Mouse (Mus musculus): ENCODE measurements around the gene Rcan3. TPM values are rescaled to one million over a fixed set of nuclear protein-coding genes. Genes with fewer than 3 reads are reported as not detected.

The Rcan3 gene
- polyA plus RNA-seq, 1 experiment from 2014 or later: 10.4 TPM

- Histone ChIP-seq H3K9me3 (no peaks in the 10 kb centered on the region), H3K27ac (no peak overlapping the region), H3K27me3 (ENCODE audit: poor library complexity, severe bottlenecking) (peaks cover 14% of the 10 kb centered on the region), H3K4me3 (no peak overlapping the region), H3K36me3 (replicated peaks) (no peaks in the 10 kb centered on the region), H3K4me1 (peaks cover 21% of the 10 kb centered on the region)
- no peak for DNase-seq (ENCODE audit: extremely low spot score, low spot score)
- WGBS: 61% methylated on average over 8 of the region's 8 CpGs
These were observed 52.3 kb downstream of the Rcan3 start for GRCm38 (mm10) chr4:135381355-135381754.

GRCm38 (mm10) chr4:135377241-135377640 lies 56.4 kb downstream of the Rcan3 start:
- H3K4me1 ChIP-seq: peaks cover 9% of the 10 kb centered on the region
- WGBS: 89% methylated on average over 11 of the region's 11 CpGs
- H3K9me3 ChIP-seq: peaks cover 5% of the 10 kb centered on the region; the same call in 1 of the 2 replicates
- no peak overlapping the region for H3K4me3 ChIP-seq
- no peaks in the 10 kb centered on the region for H3K27me3 ChIP-seq (ENCODE audit: poor library complexity, severe bottlenecking)
- no peak overlapping the region for H3K27ac ChIP-seq
- H3K36me3 ChIP-seq (replicated peaks): no peaks in the 10 kb centered on the region
- DNase-seq (ENCODE audit: extremely low spot score, low spot score): no peak

DNA sequence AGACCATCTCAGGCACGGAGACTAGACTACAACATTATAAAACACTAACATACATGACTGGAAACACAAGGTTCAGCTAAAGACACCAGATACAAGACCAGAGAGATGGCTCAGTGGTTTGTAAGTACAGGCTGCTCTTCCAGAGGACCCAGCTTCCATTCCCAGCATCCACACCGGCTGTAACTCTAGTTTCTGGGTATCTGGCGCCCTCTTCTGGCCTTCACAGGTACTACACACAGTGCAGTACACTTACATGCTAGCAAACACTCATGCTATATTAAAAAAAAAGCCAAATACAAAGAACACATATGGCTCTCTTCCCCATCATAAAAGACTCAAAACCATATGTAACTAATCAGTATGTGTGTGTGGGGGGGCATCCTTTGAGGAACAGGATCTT lies 58.2 kb downstream of the Rcan3 start:
- Histone ChIP-seq H3K4me1 (no peaks in the 10 kb centered on the region), H3K4me3 (no peak overlapping the region), H3K36me3 (replicated peaks) (no peaks in the 10 kb centered on the region), H3K27ac (no peak overlapping the region), H3K27me3 (ENCODE audit: poor library complexity, severe bottlenecking) (no peaks in the 10 kb centered on the region), H3K9me3 (peaks cover 5% of the 10 kb centered on the region; the same call in 1 of the 2 replicates)
- 55% methylated on average over 3 of the region's 3 CpGs for WGBS
- DNase-seq (ENCODE audit: extremely low spot score, low spot score): no peak

DNA sequence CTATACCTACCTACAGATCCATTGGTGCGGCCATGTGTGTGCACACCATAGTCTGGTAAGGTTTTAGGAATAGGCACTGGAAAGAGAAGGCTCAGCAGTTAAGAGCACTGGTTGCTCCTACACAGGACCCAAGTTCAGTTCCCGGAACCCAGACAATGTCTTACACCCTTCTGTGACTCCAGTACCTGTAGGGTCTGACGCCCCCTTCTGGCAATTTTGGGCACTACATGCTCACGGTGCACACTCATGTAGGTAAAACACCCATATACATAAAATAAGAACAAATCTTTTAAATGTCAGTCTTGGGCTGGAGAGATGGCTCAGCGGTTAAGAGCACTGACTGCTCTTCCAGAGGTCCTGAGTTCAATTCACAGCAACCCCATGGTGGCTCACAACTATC lies 60.4 kb downstream of the Rcan3 start:
- WGBS: 83% methylated on average over 5 of the region's 5 CpGs
- H3K27me3 ChIP-seq (ENCODE audit: poor library complexity, severe bottlenecking): no peaks in the 10 kb centered on the region
- no peak overlapping the region for H3K27ac ChIP-seq
- no peaks in the 10 kb centered on the region for H3K36me3 ChIP-seq (replicated peaks)
- H3K4me3 ChIP-seq: no peak overlapping the region
- no peak for DNase-seq (ENCODE audit: extremely low spot score, low spot score)
- H3K4me1 ChIP-seq: no peaks in the 10 kb centered on the region
- peaks cover 5% of the 10 kb centered on the region; the same call in 1 of the 2 replicates for H3K9me3 ChIP-seq

DNA sequence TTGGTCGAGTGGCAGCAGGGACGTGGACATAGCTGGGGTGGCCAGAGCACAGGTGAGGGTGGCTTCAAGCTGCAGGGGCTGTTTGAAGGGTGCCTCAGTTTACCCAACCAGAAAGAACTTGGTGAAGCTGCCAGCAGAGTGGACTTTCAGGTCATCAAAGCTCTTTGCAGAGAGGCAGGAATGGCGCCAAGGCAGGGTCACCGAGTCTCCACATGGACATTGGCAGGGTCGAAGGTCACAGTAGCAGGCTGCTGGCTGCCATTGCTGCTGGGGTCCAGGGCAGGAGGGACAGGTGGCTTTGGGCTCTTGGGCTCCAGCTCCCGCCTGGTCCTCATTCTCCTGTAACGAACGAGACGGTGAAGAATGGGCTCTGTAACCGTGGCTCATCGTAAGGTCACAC lies 63.3 kb downstream of the Rcan3 start:
- no peak overlapping the region for H3K27ac ChIP-seq

DNA sequence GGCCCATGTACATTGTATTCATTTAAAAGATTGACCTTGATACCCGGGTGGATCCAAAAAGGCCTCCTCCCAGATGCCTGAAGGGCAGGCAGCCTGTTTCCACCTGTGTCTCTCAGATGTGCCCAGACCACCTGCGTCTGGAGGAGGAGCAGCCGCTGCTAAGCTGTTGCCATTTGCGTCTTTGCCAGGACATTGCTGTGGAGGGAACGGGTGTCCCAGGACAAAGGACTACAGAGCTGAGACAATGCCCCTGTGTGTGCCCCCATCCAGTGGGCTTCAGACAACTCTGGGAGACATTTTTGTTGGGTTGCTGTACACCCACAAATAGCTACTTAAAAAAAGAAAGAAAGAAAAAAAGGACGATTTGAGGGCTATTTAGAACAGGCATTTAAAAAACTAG lies 70.8 kb downstream of the Rcan3 start:
- Histone ChIP-seq H3K27ac (no peak overlapping the region), H3K4me1 (peaks cover 5% of the 10 kb centered on the region), H3K36me3 (replicated peaks) (no peaks in the 10 kb centered on the region), H3K27me3 (ENCODE audit: poor library complexity, severe bottlenecking) (no peaks in the 10 kb centered on the region), H3K4me3 (no peak overlapping the region), H3K9me3 (no peaks in the 10 kb centered on the region)
- no peak for DNase-seq (ENCODE audit: extremely low spot score, low spot score)
- WGBS: 32% methylated on average over 6 of the region's 6 CpGs

More for the DNA sequence above, 63.3 kb downstream of the Rcan3 start:
- 73% methylated on average over 11 of the region's 11 CpGs for WGBS
- Histone ChIP-seq H3K27me3 (ENCODE audit: poor library complexity, severe bottlenecking) (no peaks in the 10 kb centered on the region), H3K4me1 (no peaks in the 10 kb centered on the region), H3K9me3 (peaks cover 3% of the 10 kb centered on the region; the same call in 1 of the 2 replicates), H3K36me3 (replicated peaks) (no peaks in the 10 kb centered on the region), H3K4me3 (no peak overlapping the region)
- no peak for DNase-seq (ENCODE audit: extremely low spot score, low spot score)

MicroRNA genes within 50 kb of the gene (microRNA counts, 519-probe panel; counts per million panel counts)
- 341 counts per million, percentile 65 among the panel's probes with 10 or more counts for microRNA mmu-miR-700

Small RNAs within 50 kb of the gene (microRNA-seq; reads per million reads assigned to microRNA genes)
- gene Mir700: 311 reads per million, percentile 60 among the genes with 10 or more reads in this experiment

Other genes starting within 250 kb of the Rcan3 start
- 210 and 227 TPM in 2 replicates for gene Clic4, start 161.0 kb downstream of the Rcan3 start, polyA plus RNA-seq (2016; fragmentation: Nextera tagmentation; extraction: Ambion mirVana)
- 235 and 240 TPM in 2 replicates for gene Srrm1, start 80.5 kb downstream of the Rcan3 start, polyA plus RNA-seq (2016; fragmentation: Nextera tagmentation; extraction: Ambion mirVana)
- 0.40 and 0.52 TPM in 2 replicates for gene Ncmap, start 35.6 kb downstream of the Rcan3 start, polyA plus RNA-seq (2016; fragmentation: Nextera tagmentation; extraction: Ambion mirVana)
- 0.16 and 0.32 TPM in 2 replicates for gene Stpg1, start 60.9 kb upstream of the Rcan3 start, polyA plus RNA-seq (2016; fragmentation: Nextera tagmentation; extraction: Ambion mirVana)
- gene Nipal3, start 61.2 kb upstream of the Rcan3 start, polyA plus RNA-seq (2016; fragmentation: Nextera tagmentation; extraction: Ambion mirVana): 0.95 and 2.9 TPM in 2 replicates
- 3.4 and 3.9 TPM in 2 replicates for gene Grhl3, start 139.8 kb upstream of the Rcan3 start, polyA plus RNA-seq (2016; fragmentation: Nextera tagmentation; extraction: Ambion mirVana)

Data from forebrain, embryonic 10.5 days (tissue).